In genomic region chr5:120196879-120197278, GRCm38 (mm10) we compare ENCODE assay signal across 17 mouse cellular contexts.
DNase-seq lines count a peak whose midpoint lies in the region; ATAC-seq and TF ChIP-seq lines count a peak whose summit lies in the region.
"Had no signal": no experiment of that assay in that cellular context is flagged by ENCODE, and none has a peak within 500 bp of the region (broad histone marks: within the 10 kb centered on the region; RNA-seq: fewer than 3 reads in every experiment).

No protein-coding gene starts in this region.

- no peaks in the 10 kb centered on the region for H3K9me3 ChIP-seq in heart, postnatal 0 days (replicated peaks; ENCODE audit: control insufficient read depth, low read length)
- H3K9me3 ChIP-seq in hindbrain, embryonic 15.5 days: no peaks in the 10 kb centered on the region
- H3K9me3 ChIP-seq: embryonic facial prominence, embryonic 15.5 days; intestine, embryonic 15.5 days; limb, embryonic 15.5 days had no signal

- H3K9ac ChIP-seq in heart, postnatal 0 days (replicated peaks; ENCODE audit: low read depth, low read length): no peak overlapping the region
- H3K9ac ChIP-seq in heart, adult 2 months (ENCODE audit: low read depth, low read length): no peak overlapping the region
- no peak overlapping the region for H3K9ac ChIP-seq in hindbrain, embryonic 15.5 days
- H3K9ac ChIP-seq: embryonic facial prominence, embryonic 15.5 days; intestine, embryonic 15.5 days; limb, embryonic 15.5 days had no signal

- DNase-seq in heart, postnatal 0 days (ENCODE audit: low spot score): peak; percentile 18
- DNase-seq in heart, adult 2 months: no peak
- DNase-seq in ovary, adult 18-20 months (ENCODE audit: low spot score): peak; percentile 17
- DNase-seq in ovary, postnatal 10 days (ENCODE audit: low spot score): no peak
- peak; percentile 60 for DNase-seq in testis, postnatal 10 days (ENCODE audit: low spot score)
- no peak for DNase-seq in urinary bladder, adult 18-20 months (ENCODE audit: low spot score in 2 of 2)
- no peak for DNase-seq in thymus, postnatal 25 days
- DNase-seq: cerebellum, adult 9-10 months; gastrocnemius, postnatal 25 days; lung, postnatal 14 days; retina, postnatal 1 day; right cerebral cortex, postnatal 4 days had no signal

- H3K4me3 ChIP-seq in heart, postnatal 0 days (ENCODE audit: low read depth, low read length): no peak overlapping the region
- no peak overlapping the region for H3K4me3 ChIP-seq in heart, adult 2 months
- no peak overlapping the region for H3K4me3 ChIP-seq in hindbrain, embryonic 15.5 days
- H3K4me3 ChIP-seq: embryonic facial prominence, embryonic 15.5 days; intestine, embryonic 15.5 days; limb, embryonic 15.5 days; megakaryocyte, embryonic 14.5 days had no signal

- no peak for TF ChIP-seq CTCF in heart, postnatal 0 days (IDR thresholded peaks at IDR 0.05; ENCODE audit: low read depth)
- no peak for TF ChIP-seq CTCF in heart, adult 2 months (IDR thresholded peaks at IDR 0.05)

- H3K27me3 ChIP-seq in heart, postnatal 0 days (ENCODE audit: control insufficient read depth, insufficient read depth, low read length): no peaks in the 10 kb centered on the region
- H3K27me3 ChIP-seq in heart, adult 2 months (ENCODE audit: control insufficient read depth, insufficient read depth, low read length): no peaks in the 10 kb centered on the region
- H3K27me3 ChIP-seq in hindbrain, embryonic 15.5 days: no peaks in the 10 kb centered on the region
- H3K27me3 ChIP-seq: embryonic facial prominence, embryonic 15.5 days; intestine, embryonic 15.5 days; limb, embryonic 15.5 days; megakaryocyte, embryonic 14.5 days had no signal

- H3K79me2 ChIP-seq in heart, adult 2 months (replicated peaks; ENCODE audit: control insufficient read depth, insufficient read depth, low read length): no peaks in the 10 kb centered on the region

- WGBS in heart, postnatal 0 days: 47% methylated on average over 9 of the region's 9 CpGs
- 46% methylated on average over 9 of the region's 9 CpGs for WGBS in heart, adult 2 months
- WGBS in hindbrain, embryonic 15.5 days: 86% methylated on average over 9 of the region's 9 CpGs

- TF ChIP-seq EP300 in heart, postnatal 0 days (IDR thresholded peaks at IDR 0.05; ENCODE audit: low read depth): no peak
- no peak for TF ChIP-seq EP300 in heart, adult 2 months (IDR thresholded peaks at IDR 0.05; ENCODE audit: insufficient read depth, low read depth, low read length)

- H3K4me2 ChIP-seq in heart, postnatal 0 days (ENCODE audit: low read depth, low read length): no peak overlapping the region
- H3K4me2 ChIP-seq in hindbrain, embryonic 15.5 days: no peak overlapping the region
- H3K4me2 ChIP-seq: embryonic facial prominence, embryonic 15.5 days; intestine, embryonic 15.5 days; limb, embryonic 15.5 days had no signal

- intact Hi-C loops in heart, adult 2 months (cut with DNase I): no loop called here

- 0 out of 2 replicates have a peak, but pooled peaks cover 4% of the 10 kb centered on the region for H3K4me1 ChIP-seq in heart, postnatal 0 days (ENCODE audit: control insufficient read depth, insufficient read depth)
- peaks cover 4% of the 10 kb centered on the region; the same call in 1 of the 2 replicates for H3K4me1 ChIP-seq in heart, adult 2 months (ENCODE audit: control insufficient read depth, insufficient read depth, low read length)
- peaks cover 62% of the 10 kb centered on the region for H3K4me1 ChIP-seq in hindbrain, embryonic 15.5 days (replicated peaks)

- no peak overlapping the region for H3K27ac ChIP-seq in heart, postnatal 0 days (ENCODE audit: low read depth)
- no peak overlapping the region for H3K27ac ChIP-seq in heart, adult 2 months
- peak overlapping the region; percentile 85; the same call in 1 of the 2 replicates for H3K27ac ChIP-seq in hindbrain, embryonic 15.5 days (replicated peaks)
- H3K27ac ChIP-seq: embryonic facial prominence, embryonic 15.5 days; intestine, embryonic 15.5 days; limb, embryonic 15.5 days had no signal

- no peak for TF ChIP-seq POLR2A in heart, adult 2 months (IDR thresholded peaks at IDR 0.05; ENCODE audit: insufficient read depth, low read depth, low read length)

- peaks cover 22% of the 10 kb centered on the region for H3K36me3 ChIP-seq in heart, postnatal 0 days (replicated peaks; ENCODE audit: control insufficient read depth, insufficient read depth, low read length)
- H3K36me3 ChIP-seq in heart, adult 2 months (ENCODE audit: control insufficient read depth, insufficient read depth, low read length): no peaks in the 10 kb centered on the region
- H3K36me3 ChIP-seq in hindbrain, embryonic 15.5 days: no peaks in the 10 kb centered on the region

- peak; percentile 70 for ATAC-seq in heart, postnatal 0 days (ENCODE audit: insufficient read depth, low read depth)
- no peak for ATAC-seq in hindbrain, embryonic 15.5 days (ENCODE audit: low FRiP score, low read depth)
- ATAC-seq: intestine, embryonic 15.5 days had no signal

Comparison
In these comparisons a context has a peak if more than half of its experiments do, and no peak if none do; other contexts are left out.
1. DNase-seq: peak in heart, postnatal 0 days (single experiment), ovary, adult 18-20 months (single experiment) and testis, postnatal 10 days (single experiment); none in heart, adult 2 months (0 of 2), ovary, postnatal 10 days (single experiment), urinary bladder, adult 18-20 months (0 of 2) and thymus, postnatal 25 days (single experiment).